Mouse (Mus musculus): ENCODE measurements around the gene Gbp7. TPM values are rescaled to one million over a fixed set of nuclear protein-coding genes. Genes with fewer than 3 reads are reported as not detected.

Gene Gbp7
- total and polyA plus RNA-seq, 3 experiments = 2.5 to 8.1 (median 2.7) TPM

- no peak for DNase-seq (ENCODE audit: extremely low read depth)
- Histone ChIP-seq H3K9me3 (replicated peaks; ENCODE audit: low read length) (no peaks in the 10 kb centered on the region), H3K4me2 (ENCODE audit: insufficient read depth, low read depth, poor library complexity, severe bottlenecking) (no peak overlapping the region; the same call in 1 of the 2 replicates), H3K4me1 (ENCODE audit: control insufficient read depth in 1 of 2, insufficient read depth in 2 of 2) (peaks cover 18 to 44% of the 10 kb centered on the region in 2 experiments), H3K4me3 (replicated peaks in 1 of 3; ENCODE audit: low read depth in 2 of 3, low read length in 2 of 3, poor library complexity in 1 of 3) (no peak overlapping the region), H3K36me3 (replicated peaks in 1 of 2; ENCODE audit: control insufficient read depth in 1 of 2, insufficient read depth in 1 of 2, low read length in 1 of 2) (peaks cover 13 to 29% of the 10 kb centered on the region in 2 experiments), H3K9ac (ENCODE audit: insufficient read depth, low read depth) (no peak overlapping the region), H3K27me3 (replicated peaks) (no peaks in the 10 kb centered on the region), H3K79me2 (replicated peaks; ENCODE audit: control insufficient read depth, extremely low read depth, insufficient read depth, poor library complexity, severe bottlenecking) (peaks cover 2% of the 10 kb centered on the region; the same call in 1 of the 2 replicates), H3K27ac (ENCODE audit: insufficient read depth, low read depth) (no peak overlapping the region)
- no peak for TF ChIP-seq SIN3A (IDR thresholded peaks at IDR 0.05; ENCODE audit: low read length)
- TF ChIP-seq GABPA (IDR thresholded peaks at IDR 0.05; ENCODE audit: insufficient replicate concordance, low read depth, low read length) = no peak
- no peak for TF ChIP-seq RCOR1 (conservative IDR thresholded peaks at IDR 0.05; ENCODE audit: low read depth, low read length)
- TF ChIP-seq ELF1 (IDR thresholded peaks at IDR 0.05; ENCODE audit: low read depth, low read length) = no peak
- in situ Hi-C loops (cut with MboI; ENCODE audit: low pct_ligation_motif_present, low pct_unique_long_range_greater_than_20kb, low sequenced_read_pairs) (no loop called here), dilution Hi-C loops (cut with MboI; ENCODE audit: extremely low pct_ligation_motif_present, extremely low pct_unique_long_range_greater_than_20kb, low sequenced_read_pairs) (loop anchor here (25.0 kb wide), 1 partner anchor 213 kb away; the partner anchor contains the start of gene Kyat3)
Observed at GRCm38 (mm10) chr3:142498941-142499340, 31.2 kb upstream of the Gbp7 start.

GRCm38 (mm10) chr3:142528116-142528515, 2.0 kb upstream of the Gbp7 start:
- TF ChIP-seq RCOR1 (conservative IDR thresholded peaks at IDR 0.05; ENCODE audit: low read depth, low read length) = no peak
- no peak for TF ChIP-seq ZMIZ1 (IDR thresholded peaks at IDR 0.05; ENCODE audit: low read depth, low read length)
- TF ChIP-seq USF2 (conservative IDR thresholded peaks at IDR 0.05; ENCODE audit: low read depth, low read length) = no peak
- TF ChIP-seq JUN (IDR thresholded peaks at IDR 0.05; ENCODE audit: insufficient read depth, low read depth, low read length) = no peak
- no peak for TF ChIP-seq NELFE (IDR thresholded peaks at IDR 0.05; ENCODE audit: low read depth, low read length)
- no peak for TF ChIP-seq JUND (conservative IDR thresholded peaks at IDR 0.05; ENCODE audit: low read depth, low read length)
- no peak for TF ChIP-seq MYC (IDR thresholded peaks at IDR 0.05; ENCODE audit: low read depth, low read length)
- TF ChIP-seq BHLHE40 (IDR thresholded peaks at IDR 0.05; ENCODE audit: low read depth, low read length) = no peak
- no peak for TF ChIP-seq UBTF (IDR thresholded peaks at IDR 0.05; ENCODE audit: low read depth, low read length)
- no peak for TF ChIP-seq ETS1 (conservative IDR thresholded peaks at IDR 0.05; ENCODE audit: low read depth, low read length)
- no peak for TF ChIP-seq GABPA (IDR thresholded peaks at IDR 0.05; ENCODE audit: insufficient replicate concordance, low read depth, low read length)
- TF ChIP-seq PAX5 (IDR thresholded peaks at IDR 0.05; ENCODE audit: low read length) = no peak
- no peak for TF ChIP-seq RAD21 (IDR thresholded peaks at IDR 0.05; ENCODE audit: low read depth, low read length)
- TF ChIP-seq SMC3 (IDR thresholded peaks at IDR 0.05; ENCODE audit: low read depth, low read length) = no peak
- TF ChIP-seq KAT2A (IDR thresholded peaks at IDR 0.05; ENCODE audit: insufficient replicate concordance, low read length) = no peak
- no peak for TF ChIP-seq ZNF384 (IDR thresholded peaks at IDR 0.05; ENCODE audit: low read depth, low read length)
- no peak for TF ChIP-seq POLR2AphosphoS2 (IDR thresholded peaks at IDR 0.05; ENCODE audit: low read depth, low read length)
- TF ChIP-seq NRF1 (IDR thresholded peaks at IDR 0.05; ENCODE audit: low read depth, low read length) = no peak
- TF ChIP-seq HCFC1 (IDR thresholded peaks at IDR 0.05; ENCODE audit: low read depth, low read length) = no peak
- Histone ChIP-seq H3K4me1 (ENCODE audit: control insufficient read depth in 1 of 2, insufficient read depth in 2 of 2) (peaks cover 14 to 36% of the 10 kb centered on the region in 2 experiments; a peak in 3 of 4 replicates), H3K27ac (ENCODE audit: insufficient read depth, low read depth) (no peak overlapping the region), H3K9ac (ENCODE audit: insufficient read depth, low read depth) (no peak overlapping the region), H3K4me3 (replicated peaks in 1 of 3; ENCODE audit: low read depth in 2 of 3, low read length in 2 of 3, poor library complexity in 1 of 3) (no peak overlapping the region), H3K9me3 (replicated peaks; ENCODE audit: low read length) (peaks cover 3% of the 10 kb centered on the region), H3K36me3 (replicated peaks in 1 of 2; ENCODE audit: control insufficient read depth in 1 of 2, insufficient read depth in 1 of 2, low read length in 1 of 2) (no peaks in the 10 kb centered on the region), H3K79me2 (replicated peaks; ENCODE audit: control insufficient read depth, extremely low read depth, insufficient read depth, poor library complexity, severe bottlenecking) (no peaks in the 10 kb centered on the region), H3K4me2 (ENCODE audit: insufficient read depth, low read depth, poor library complexity, severe bottlenecking) (no peak overlapping the region), H3K27me3 (replicated peaks) (no peaks in the 10 kb centered on the region)
- no peak for DNase-seq (ENCODE audit: extremely low read depth)
- dilution Hi-C loops (cut with MboI; ENCODE audit: extremely low pct_ligation_motif_present, extremely low pct_unique_long_range_greater_than_20kb, low sequenced_read_pairs) (no loop called here), in situ Hi-C loops (cut with MboI; ENCODE audit: low pct_ligation_motif_present, low pct_unique_long_range_greater_than_20kb, low sequenced_read_pairs) (no loop called here)
